Mouse (Mus musculus) erythroid progenitor cell, adult 5-6 weeks (primary cell): Measurements from ENCODE around the gene Limd2. TPM values are rescaled to one million over a fixed set of nuclear protein-coding genes. Genes with fewer than 3 reads are reported as not detected.

Experiments used
- ATAC-seq: replicated peaks from 2 replicates; pipeline ENCODE4 v1.8.0; 2016; ENCODE audit warnings: moderate number of reproducible peaks, mild to moderate bottlenecking, moderate TSS enrichment, inconsistent platforms; ENCODE audit not compliant: poor library complexity, low FRiP score, severe bottlenecking
- total RNA-seq, 2 experiments: library from RNA; stranded (forward) in 1 of 2; stranded (reverse) in 1 of 2; fragments of 150-400 nt in 1 of 2; fragments of 186-747, 209-891 nt in 1 of 2; gene quantifications; 2 replicates each; pipeline versions ENCODE4 v1.2.3 to v1.2.4; 2015 to 2017; ENCODE audit warnings: low replicate concordance in 2 of 2

The Limd2 gene
- total RNA-seq, 2 experiments from 2014 or later = 4.8 to 49.0 TPM

- no peak for ATAC-seq
These were observed 14.4 kb upstream of the Limd2 start for GRCm38 (mm10) chr11:106175081-106175480.

- no peak for ATAC-seq
These were observed 13.7 kb upstream of the Limd2 start for GRCm38 (mm10) chr11:106174372-106174771.

GRCm38 (mm10) chr11:106173228-106173627, 12.6 kb upstream of the Limd2 start:
- ATAC-seq = no peak

GRCm38 (mm10) chr11:106170807-106171206, 10.1 kb upstream of the Limd2 start:
- no peak for ATAC-seq

- no peak for ATAC-seq
These were observed 6.8 kb upstream of the Limd2 start for GRCm38 (mm10) chr11:106167435-106167834.

GRCm38 (mm10) chr11:106164601-106165180, 4.0 kb upstream of the Limd2 start:
- no peak for ATAC-seq

- no peak for ATAC-seq
These were observed 2.9 kb upstream of the Limd2 start for GRCm38 (mm10) chr11:106163546-106163945.

- ATAC-seq = no peak
These were observed 1.6 kb upstream of the Limd2 start for GRCm38 (mm10) chr11:106162237-106162636.

- no peak for ATAC-seq
These were observed 479 bp downstream of the Limd2 start for GRCm38 (mm10) chr11:106159921-106160840.

GRCm38 (mm10) chr11:106159216-106159920, 1.3 kb downstream of the Limd2 start:
- ATAC-seq = no peak

GRCm38 (mm10) chr11:106158930-106159215, 1.8 kb downstream of the Limd2 start:
- ATAC-seq = no peak

GRCm38 (mm10) chr11:106158081-106158929, 2.4 kb downstream of the Limd2 start:
- no peak for ATAC-seq

GRCm38 (mm10) chr11:106157154-106157553, 3.5 kb downstream of the Limd2 start:
- ATAC-seq = no peak

GRCm38 (mm10) chr11:106156257-106156656, 4.4 kb downstream of the Limd2 start:
- ATAC-seq = no peak

GRCm38 (mm10) chr11:106155761-106156160, 4.9 kb downstream of the Limd2 start:
- ATAC-seq = no peak

- ATAC-seq = no peak
These were observed 5.9 kb downstream of the Limd2 start for GRCm38 (mm10) chr11:106154770-106155169.

- ATAC-seq = no peak
These were observed 6.6 kb downstream of the Limd2 start for GRCm38 (mm10) chr11:106154091-106154490.

GRCm38 (mm10) chr11:106152132-106152531, 8.5 kb downstream of the Limd2 start:
- ATAC-seq = no peak

GRCm38 (mm10) chr11:106151219-106151618, 9.4 kb downstream of the Limd2 start:
- ATAC-seq = no peak
